Mouse (Mus musculus) intestine, embryonic 14.5 days (tissue): ENCODE measurements around the gene Ccdc43. TPM values are rescaled to one million over a fixed set of nuclear protein-coding genes. Genes with fewer than 3 reads are reported as not detected.

Experiments
- ATAC-seq: fragments of 200-750 bp; cut with Nextera tagmentation; replicated peaks from 2 replicates; pipeline ENCODE4 v1.8.0; 2017; ENCODE audit warnings: low read depth, moderate number of reproducible peaks, moderate TSS enrichment, moderate library complexity; ENCODE audit not compliant: low FRiP score, low TSS enrichment
- DNase-seq: peaks from one replicate; pipeline ENCODE4 v3.0.0-alpha.2; 2018; ENCODE audit warnings: low spot score
- H3K27ac ChIP-seq: fragments of 300-500 bp; sonication (generic); 2 replicates; pipeline ENCODE4 v1.5.1; 2014; ENCODE audit warnings: low read depth, mild to moderate bottlenecking, control low read depth
- H3K27me3 ChIP-seq: fragments of 300-500 bp; sonication (generic); replicated peaks from 2 replicates; pipeline ENCODE4 v1.6.1; 2014; ENCODE audit warnings: low read length, control low read depth; ENCODE audit not compliant: control insufficient read depth, insufficient read depth
- H3K36me3 ChIP-seq: fragments of 300-500 bp; sonication (generic); 2 replicates; pipeline ENCODE4 v1.6.1; 2014; ENCODE audit warnings: low read length, control low read depth; ENCODE audit not compliant: control insufficient read depth, insufficient read depth
- H3K4me1 ChIP-seq: fragments of 300-500 bp; sonication (generic); replicated peaks from 2 replicates; pipeline ENCODE4 v1.6.1; 2014; ENCODE audit warnings: low read length, control low read depth, mixed read lengths; ENCODE audit not compliant: control insufficient read depth, insufficient read depth
- H3K4me2 ChIP-seq: fragments of 300-500 bp; sonication (generic); 2 replicates; pipeline ENCODE4 v1.6.1; 2014; ENCODE audit warnings: low read length
- H3K4me3 ChIP-seq: fragments of 300-500 bp; sonication (generic); 2 replicates; pipeline ENCODE4 v1.5.1; 2014; ENCODE audit warnings: low read depth, low read length, control low read depth, mixed read lengths
- H3K9ac ChIP-seq: fragments of 300-500 bp; sonication (generic); 2 replicates; pipeline ENCODE4 v1.6.1; 2014; ENCODE audit warnings: mild to moderate bottlenecking, low read length
- H3K9me3 ChIP-seq: fragments of 300-500 bp; sonication (generic); 2 replicates; pipeline ENCODE4 v1.6.1; 2016; ENCODE audit warnings: low read length, control low read depth; ENCODE audit not compliant: control insufficient read depth
- WGBS: fragments of 180-500 bp; shearing (Covaris S2); extraction: QIAGEN DNeasy Blood & Tissue Kit; methylation state at CpG from one replicate; pipeline ENCODE4 v1.1.7; 2014; 5-methylcytosine and 5-hydroxymethylcytosine counted together
- polyA plus RNA-seq: library from polyadenylated mRNA; unstranded; fragments of >200 nt; fragmentation: Nextera tagmentation; extraction: Ambion mirVana; gene quantifications from 2 replicates; pipeline ENCODE4 v1.2.1, GENCODE M21; 2014

Ccdc43 gene
- polyA plus RNA-seq: 43.5 and 43.6 TPM in 2 replicates

GRCm38 (mm10) chr11:102697338-102698017 lies at the start of gene Ccdc43:
TSS of gene Ccdc43 (minus strand) at chr11:102697782.
- Histone ChIP-seq H3K36me3 (peaks cover 4% of the 10 kb centered on the region; the same call in 1 of the 2 replicates), H3K4me2 (peak within 1 kb of the TSS; percentile 96), H3K9ac (peak within 1 kb of the TSS; percentile 82), H3K27ac (peak within 1 kb of the TSS; percentile 40; the same call in 1 of the 2 replicates), H3K9me3 (no peaks in the 10 kb centered on the region), H3K4me3 (peak within 1 kb of the TSS; percentile 90), H3K4me1 (peaks cover 14% of the 10 kb centered on the region), H3K27me3 (no peaks in the 10 kb centered on the region)
- WGBS: under 1% methylated on average over 49 of the region's 49 CpGs
- ATAC-seq: peak; percentile 94
- peak; percentile 96 for DNase-seq

GRCm38 (mm10) chr11:102744746-102745145 lies 47.2 kb upstream of the Ccdc43 start:
- ATAC-seq: no peak
- Histone ChIP-seq H3K4me2 (no peak overlapping the region), H3K4me3 (no peak overlapping the region), H3K9ac (no peak overlapping the region), H3K9me3 (no peaks in the 10 kb centered on the region), H3K36me3 (no peaks in the 10 kb centered on the region), H3K27me3 (no peaks in the 10 kb centered on the region), H3K4me1 (peaks cover 8% of the 10 kb centered on the region), H3K27ac (no peak overlapping the region)
- DNase-seq: no peak
- WGBS: 82% methylated on average over 3 of the region's 3 CpGs

GRCm38 (mm10) chr11:102742843-102743242 lies 45.3 kb upstream of the Ccdc43 start:
- H3K36me3 ChIP-seq: no peaks in the 10 kb centered on the region
- H3K9ac ChIP-seq: no peak overlapping the region
- H3K9me3 ChIP-seq: no peaks in the 10 kb centered on the region
- no peak for DNase-seq
- no peak for ATAC-seq
- H3K4me2 ChIP-seq: no peak overlapping the region
- H3K27ac ChIP-seq: no peak overlapping the region
- no peaks in the 10 kb centered on the region for H3K27me3 ChIP-seq
- 77% methylated on average over 5 of the region's 5 CpGs for WGBS
- H3K4me1 ChIP-seq: peaks cover 13% of the 10 kb centered on the region
- H3K4me3 ChIP-seq: no peak overlapping the region

- H3K27ac ChIP-seq: no peak overlapping the region
- DNase-seq (no peak), ATAC-seq (no peak)
- 61% methylated on average over 7 of the region's 7 CpGs for WGBS
- H3K9ac ChIP-seq: no peak overlapping the region
- peaks cover 13% of the 10 kb centered on the region for H3K4me1 ChIP-seq
- H3K4me2 ChIP-seq: no peak overlapping the region
- no peaks in the 10 kb centered on the region for H3K9me3 ChIP-seq
- H3K36me3 ChIP-seq: no peaks in the 10 kb centered on the region
- no peak overlapping the region for H3K4me3 ChIP-seq
- H3K27me3 ChIP-seq: no peaks in the 10 kb centered on the region
These were observed 44.5 kb upstream of the Ccdc43 start for GRCm38 (mm10) chr11:102742066-102742465.

GRCm38 (mm10) chr11:102741129-102741950 lies 43.8 kb upstream of the Ccdc43 start:
- Histone ChIP-seq H3K4me2 (peak overlapping the region; percentile 31), H3K4me1 (peaks cover 13% of the 10 kb centered on the region), H3K9ac (no peak overlapping the region), H3K4me3 (no peak overlapping the region), H3K9me3 (no peaks in the 10 kb centered on the region), H3K27ac (0 out of 2 replicates have a peak overlapping the region, but pooled peaks have one; percentile 51), H3K27me3 (no peaks in the 10 kb centered on the region), H3K36me3 (no peaks in the 10 kb centered on the region)
- DNase-seq (no peak), ATAC-seq (no peak)
- WGBS: 15% methylated on average over 22 of the region's 22 CpGs

GRCm38 (mm10) chr11:102740634-102741033 lies 43.1 kb upstream of the Ccdc43 start:
- H3K4me2 ChIP-seq: no peak overlapping the region
- ATAC-seq: no peak

GRCm38 (mm10) chr11:102739278-102739966 lies 41.8 kb upstream of the Ccdc43 start:
- no peak overlapping the region; the same call in 1 of the 2 replicates for H3K9ac ChIP-seq

More at GRCm38 (mm10) chr11:102740634-102741033, 43.1 kb upstream of the Ccdc43 start:
- no peak for DNase-seq
- no peaks in the 10 kb centered on the region for H3K9me3 ChIP-seq
- H3K36me3 ChIP-seq: no peaks in the 10 kb centered on the region
- H3K27me3 ChIP-seq: no peaks in the 10 kb centered on the region
- peaks cover 13% of the 10 kb centered on the region for H3K4me1 ChIP-seq
- WGBS: 58% methylated on average over 11 of the region's 11 CpGs
- H3K9ac ChIP-seq: no peak overlapping the region
- no peak overlapping the region for H3K4me3 ChIP-seq
- H3K27ac ChIP-seq: no peak overlapping the region

GRCm38 (mm10) chr11:102738046-102738445 lies 40.5 kb upstream of the Ccdc43 start:
- Histone ChIP-seq H3K27me3 (no peaks in the 10 kb centered on the region), H3K9me3 (no peaks in the 10 kb centered on the region), H3K4me2 (no peak overlapping the region), H3K4me1 (peaks cover 13% of the 10 kb centered on the region), H3K9ac (no peak overlapping the region), H3K36me3 (no peaks in the 10 kb centered on the region), H3K27ac (no peak overlapping the region), H3K4me3 (no peak overlapping the region)
- DNase-seq: no peak
- 88% methylated on average over 3 of the region's 3 CpGs for WGBS
- no peak for ATAC-seq

More at GRCm38 (mm10) chr11:102739278-102739966, 41.8 kb upstream of the Ccdc43 start:
- ATAC-seq: peak; percentile 56; the same call in 1 of the 2 replicates
- Histone ChIP-seq H3K9me3 (no peaks in the 10 kb centered on the region), H3K4me3 (peak overlapping the region; percentile 23; the same call in 1 of the 2 replicates), H3K27ac (no peak overlapping the region), H3K4me1 (peaks cover 13% of the 10 kb centered on the region), H3K36me3 (no peaks in the 10 kb centered on the region), H3K4me2 (peak overlapping the region; percentile 60), H3K27me3 (no peaks in the 10 kb centered on the region)
- 7% methylated on average over 20 of the region's 20 CpGs for WGBS
- peak; percentile 77 for DNase-seq
